Mouse (Mus musculus) gastrocnemius, postnatal 36 days (tissue): ENCODE data around the gene Cpsf6. TPM values are rescaled to one million over a fixed set of nuclear protein-coding genes. Genes with fewer than 3 reads are reported as not detected.

Source experiments
- DNase-seq, 2 experiments: peaks; one replicate each; pipeline ENCODE4 v3.0.0; 2022
- intact Hi-C: fragments of 180-260 bp; cut with DNase I; formaldehyde crosslinking; loops from one replicate; pipeline ENCODE4 v1.15.1; 2025
- total RNA-seq, 2 experiments: library from RNA; stranded (reverse); gene quantifications; 2 replicates each; pipeline ENCODE4 v1.2.3; 2021

Gene Cpsf6
- total RNA-seq, 2 experiments from 2014 or later = 18.9 to 20.3 TPM

DNA sequence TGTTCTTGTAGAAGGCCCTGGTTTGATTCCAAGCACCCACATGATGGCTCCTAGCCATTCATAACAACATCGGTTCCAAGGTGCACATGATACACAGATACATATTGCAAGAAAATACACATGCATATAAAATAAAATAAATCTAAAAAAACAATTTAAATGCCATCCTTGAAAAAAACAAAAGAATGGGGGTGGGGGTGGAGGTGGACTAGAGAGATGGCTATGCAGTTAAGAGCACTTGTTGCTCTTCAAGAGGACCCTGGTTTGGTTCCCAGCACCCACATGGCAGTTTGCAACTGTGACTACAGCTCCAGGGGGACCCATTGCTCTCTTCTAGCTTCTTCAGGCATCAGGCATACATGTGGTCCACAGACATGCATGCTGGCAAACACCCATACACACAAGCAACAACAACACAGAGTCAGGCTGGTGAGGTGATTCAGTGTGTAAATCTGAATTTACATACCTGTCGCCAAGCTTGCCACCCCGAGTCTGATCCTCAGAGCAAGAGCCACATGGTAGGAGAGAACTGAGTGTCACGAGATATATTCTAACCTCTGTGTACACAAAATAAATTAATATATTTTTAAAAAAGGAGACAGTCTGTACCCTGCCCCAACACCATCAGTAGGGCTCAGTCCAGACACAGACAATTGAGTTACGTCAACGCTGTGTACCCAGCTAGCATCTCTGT lies 35.7 kb upstream of the Cpsf6 start:
- intact Hi-C loops = no loop called here
- DNase-seq = no peak

GRCm38 (mm10) chr10:117414726-117415125 lies 34.9 kb upstream of the Cpsf6 start:
- intact Hi-C loops = no loop called here
- no peak for DNase-seq

DNA sequence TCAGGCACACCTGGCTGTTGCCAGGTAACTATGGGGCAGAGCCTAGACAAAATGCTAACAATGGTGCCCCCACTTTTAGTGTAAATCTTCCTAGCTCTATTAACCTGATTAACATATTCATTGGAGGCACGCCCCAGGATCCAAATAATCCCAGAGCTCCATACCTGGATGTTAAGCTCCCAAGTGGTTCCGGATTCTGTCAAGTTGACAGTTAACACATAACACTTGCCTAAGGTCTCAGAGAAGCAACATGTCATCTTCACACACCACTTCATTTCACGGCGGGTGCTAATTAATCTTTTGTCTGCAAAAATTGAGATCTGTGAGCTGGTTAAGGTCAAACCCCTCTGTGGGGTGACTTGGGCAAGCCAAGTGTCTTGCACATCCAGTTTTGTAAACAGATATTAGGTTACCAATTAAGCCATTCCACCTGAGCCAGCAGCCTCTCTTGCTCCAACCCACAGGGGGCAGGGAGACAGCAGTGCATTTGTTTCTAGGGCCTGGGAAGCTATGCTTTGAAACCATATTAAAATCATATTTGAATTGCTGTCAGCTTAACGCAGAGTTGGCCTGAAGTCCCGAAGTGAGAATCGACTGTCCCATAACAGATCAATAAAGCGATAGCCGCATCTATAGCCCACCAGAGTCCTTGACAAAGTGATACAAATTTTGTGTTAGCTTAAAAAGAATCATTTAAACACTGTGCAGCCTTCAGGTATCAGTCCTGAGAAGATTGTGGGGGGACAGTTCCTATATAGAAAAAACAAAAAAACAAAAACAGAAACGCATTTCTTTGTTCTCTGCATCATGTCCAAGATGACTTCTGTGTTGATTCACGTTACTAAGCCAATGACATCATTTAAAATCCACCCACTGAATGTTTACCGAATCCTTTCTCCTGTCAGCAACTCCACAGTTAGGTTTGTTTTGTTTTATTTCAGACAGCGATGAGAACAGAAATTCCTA lies 34.0 kb upstream of the Cpsf6 start:
- DNase-seq = no peak
- intact Hi-C loops = no loop called here

GRCm38 (mm10) chr10:117412474-117413057 lies 32.8 kb upstream of the Cpsf6 start:
- no peak for DNase-seq
- intact Hi-C loops = no loop called here

DNA sequence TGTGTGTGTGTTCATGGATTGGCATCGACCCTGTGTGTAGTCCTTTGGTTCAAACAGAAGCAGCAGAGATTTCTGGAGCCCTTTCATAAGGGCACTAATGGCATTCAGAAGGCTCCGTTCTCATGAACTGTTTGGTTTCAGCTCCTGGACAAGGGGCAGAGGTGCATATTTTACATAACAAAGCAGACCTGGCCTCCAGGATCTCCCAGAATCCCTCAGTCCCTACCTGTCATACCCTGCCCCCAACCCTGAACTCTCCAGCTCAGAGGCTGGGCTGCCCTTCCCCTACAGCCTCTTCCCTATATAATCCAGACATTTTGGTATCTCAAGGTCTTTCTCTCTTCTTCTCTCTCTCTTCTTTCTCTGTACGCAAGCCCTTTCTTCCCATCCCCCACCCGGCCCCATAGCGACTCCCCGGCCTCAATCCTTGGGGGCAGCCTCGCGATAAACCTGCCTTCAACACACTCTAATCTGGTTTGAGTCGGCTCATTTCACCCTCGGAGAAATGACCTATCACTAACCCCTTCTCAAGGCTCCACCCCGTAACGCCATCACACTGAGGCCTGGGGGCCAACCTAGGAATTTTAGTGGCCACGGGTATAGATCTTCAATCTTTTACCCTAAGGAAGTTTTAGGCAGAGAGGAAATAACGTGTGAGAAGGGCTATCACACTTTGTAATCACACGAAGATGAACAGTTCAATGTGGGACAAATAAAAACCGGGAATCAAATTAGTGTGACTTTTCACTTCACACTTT lies 32.1 kb upstream of the Cpsf6 start:
- DNase-seq = no peak
- intact Hi-C loops = no loop called here

GRCm38 (mm10) chr10:117411131-117411530 lies 31.3 kb upstream of the Cpsf6 start:
- no peak for DNase-seq
- intact Hi-C loops = no loop called here

- no peak for DNase-seq
Observed at GRCm38 (mm10) chr10:117410481-117411048, 30.8 kb upstream of the Cpsf6 start.

GRCm38 (mm10) chr10:117409373-117410354 lies 29.8 kb upstream of the Cpsf6 start:
- no peak for DNase-seq
- intact Hi-C loops = no loop called here

More at GRCm38 (mm10) chr10:117410481-117411048, 30.8 kb upstream of the Cpsf6 start:
- intact Hi-C loops = no loop called here

DNA sequence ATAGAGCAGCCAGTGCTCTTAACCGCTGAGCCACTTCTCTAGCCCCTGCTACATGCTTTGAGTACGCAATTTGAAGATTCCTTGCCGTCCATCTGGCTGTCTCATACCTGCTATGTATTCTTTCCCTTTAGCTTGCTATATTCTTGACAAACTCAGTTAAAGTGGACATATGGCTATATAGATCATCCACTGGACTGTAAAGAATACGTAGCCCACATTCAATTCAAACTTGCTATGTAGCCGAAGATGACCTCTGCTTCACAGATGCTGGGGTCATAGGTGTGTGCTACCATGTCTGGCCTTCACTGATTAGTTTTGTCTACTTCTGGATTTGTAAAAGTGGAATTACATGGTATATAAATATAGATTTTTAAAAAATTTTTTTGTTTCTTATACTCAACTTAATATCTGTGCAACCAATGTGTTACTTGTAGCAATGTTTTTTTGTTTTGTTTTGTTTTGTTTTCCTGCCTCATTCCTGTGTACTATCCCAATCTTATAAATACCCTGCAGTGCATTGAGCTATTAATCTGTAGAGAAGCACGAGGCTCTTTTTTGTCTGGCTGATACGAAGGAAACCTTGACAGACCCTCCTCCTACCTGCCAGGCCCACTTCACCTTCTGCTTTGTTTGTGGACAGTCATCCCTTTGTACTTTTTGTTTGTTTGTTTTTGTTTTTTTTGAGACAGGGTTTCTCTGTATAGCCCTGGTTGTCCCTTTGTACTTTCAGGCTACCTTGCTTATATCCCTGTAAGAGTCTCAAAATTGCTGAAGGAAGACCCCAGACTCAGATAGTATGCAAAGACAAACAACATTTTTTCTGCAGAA lies 28.9 kb upstream of the Cpsf6 start:
- no peak for DNase-seq
- intact Hi-C loops = no loop called here

DNA sequence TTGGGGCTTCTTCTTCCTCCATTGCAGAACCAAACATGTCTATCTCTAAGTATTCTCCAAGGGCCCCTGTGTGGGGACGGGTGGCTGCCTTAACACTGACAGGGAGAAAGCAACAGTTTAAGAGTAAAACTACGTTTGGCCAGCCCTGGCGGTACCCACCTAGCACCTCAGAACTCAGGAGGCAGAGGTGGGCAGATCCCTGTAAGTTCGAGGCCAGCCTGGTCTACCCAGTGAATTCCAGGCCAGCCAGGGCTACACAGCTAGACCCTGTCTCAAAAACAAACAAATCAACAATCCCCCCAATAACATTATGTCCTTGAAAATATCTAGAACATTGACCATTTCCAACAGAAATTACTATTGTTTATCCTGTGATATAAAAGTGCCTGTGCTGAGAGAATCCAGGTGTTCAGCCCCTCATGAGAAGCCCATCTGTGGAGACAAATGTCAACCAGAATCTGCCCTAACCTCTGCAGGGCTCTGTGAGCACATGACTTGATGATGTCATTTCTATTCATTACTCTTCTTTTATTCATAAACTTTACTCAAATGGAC lies 28.0 kb upstream of the Cpsf6 start:
- DNase-seq = no peak
- intact Hi-C loops = no loop called here

GRCm38 (mm10) chr10:117406843-117407733 lies 27.3 kb upstream of the Cpsf6 start:
- no peak for DNase-seq
- intact Hi-C loops = no loop called here

GRCm38 (mm10) chr10:117406283-117406588 lies 26.4 kb upstream of the Cpsf6 start:
- intact Hi-C loops = no loop called here
- DNase-seq = no peak

DNA sequence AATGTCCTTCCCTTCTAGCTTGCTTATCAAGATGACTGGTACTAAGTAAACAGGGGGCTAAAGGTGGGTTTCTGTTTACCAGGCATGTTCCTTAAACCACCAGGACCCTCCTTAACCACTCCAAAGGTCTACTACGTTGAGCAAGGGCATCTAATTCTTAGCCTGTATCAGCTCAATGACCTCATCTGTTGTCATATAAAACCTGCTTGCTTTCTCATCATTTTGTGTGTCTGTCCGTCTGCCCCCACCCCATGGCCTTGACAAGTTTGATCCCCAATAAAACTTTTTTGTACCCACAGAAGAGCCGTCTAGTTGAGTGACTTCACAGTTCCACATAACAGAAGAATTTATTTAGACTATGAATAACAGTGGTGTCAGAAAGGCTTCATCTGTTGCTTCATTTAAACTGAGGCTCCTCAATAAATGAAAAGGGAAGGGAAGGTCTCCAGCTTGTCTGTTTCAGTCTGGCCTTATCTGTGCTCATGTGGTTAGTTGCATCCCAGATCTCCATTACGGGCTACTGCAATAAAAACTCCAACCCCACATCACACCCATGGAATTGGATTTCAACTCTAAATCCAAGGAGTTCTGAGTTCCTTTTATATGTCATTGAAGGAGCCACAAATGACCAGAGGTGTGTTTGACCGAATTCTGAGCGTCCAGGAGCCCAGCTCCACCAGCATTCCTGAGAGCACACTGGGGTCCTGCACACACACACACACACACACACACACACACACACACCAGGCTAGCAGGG lies 25.9 kb upstream of the Cpsf6 start:
- intact Hi-C loops = no loop called here
- DNase-seq = no peak

DNA sequence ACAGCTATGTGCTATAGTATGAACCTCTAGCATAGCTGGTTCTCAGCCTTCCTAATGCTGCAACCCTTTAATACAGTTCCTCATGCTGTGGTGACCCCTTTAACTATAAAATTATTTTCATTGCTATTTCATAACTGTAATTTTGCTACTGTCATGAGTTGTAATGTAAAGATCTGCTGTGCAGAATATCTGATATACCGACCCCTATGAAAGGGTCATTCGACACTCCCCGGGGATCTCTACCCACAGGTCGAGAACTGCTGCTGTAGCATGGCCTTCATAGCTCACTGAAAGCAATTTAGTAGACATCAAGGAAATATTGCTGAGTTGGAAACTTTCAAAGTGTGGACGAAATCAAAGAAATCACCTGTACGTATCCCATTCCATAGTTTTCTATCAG lies 24.6 kb upstream of the Cpsf6 start:
- intact Hi-C loops = no loop called here
- DNase-seq = no peak

- intact Hi-C loops = no loop called here
- DNase-seq = no peak
Observed at GRCm38 (mm10) chr10:117403344-117403953, 23.6 kb upstream of the Cpsf6 start.
